In genomic region chr2:125696219-125696618, GRCm38 (mm10) we compare ENCODE assay signal across 10 mouse cellular contexts. TPM values are rescaled to one million over a fixed set of nuclear protein-coding genes. Genes with fewer than 3 reads are reported as not detected.
A peak's percentile ranks its signal among the peaks of the same experiment; 100 is the strongest.
DNase-seq lines count a peak whose midpoint lies in the region; ATAC-seq lines count a peak whose summit lies in the region.
"Had no signal": no experiment of that assay in that cellular context is flagged by ENCODE, and none has a peak within 500 bp of the region (broad histone marks: within the 10 kb centered on the region; RNA-seq: fewer than 3 reads in every experiment).

No protein-coding gene starts in this region.

- peak; percentile 96 for DNase-seq in heart, adult 11 months
- no peak for DNase-seq in heart, postnatal 25 days (ENCODE audit: low spot score)
- peak; percentile 26 for DNase-seq in Muller cell, postnatal 12 days (ENCODE audit: inconsistent ontology term)
- DNase-seq in kidney, postnatal 4 days = peak; percentile 41 to 64
- DNase-seq in urinary bladder, postnatal 14 days (ENCODE audit: low spot score) = no peak
- DNase-seq in right cerebral cortex, postnatal 25 days = no peak
- no peak for DNase-seq in B cell, adult 2 months

- 61% methylated on average over 2 of the region's 2 CpGs for WGBS in heart, embryonic 12.5 days

- 0 out of 2 replicates have a peak overlapping the region, but pooled peaks have one; percentile 27 for H3K27ac ChIP-seq in heart, embryonic 12.5 days (ENCODE audit: poor library complexity, severe bottlenecking)
- H3K27ac ChIP-seq: midbrain, embryonic 10.5 days had no signal

- H3K4me1 ChIP-seq in heart, embryonic 12.5 days (replicated peaks) = 0 out of 2 replicates have a peak, but pooled peaks cover 8% of the 10 kb centered on the region

- no peak overlapping the region for H3K4me3 ChIP-seq in heart, embryonic 12.5 days
- H3K4me3 ChIP-seq: midbrain, embryonic 10.5 days had no signal

- ATAC-seq in heart, embryonic 12.5 days (ENCODE audit: insufficient number of reproducible peaks, low FRiP score) = no peak

- H3K27me3 ChIP-seq in heart, embryonic 12.5 days (replicated peaks) = no peaks in the 10 kb centered on the region
- H3K27me3 ChIP-seq: CH12.LX had no signal

- intact Hi-C loops in heart, postnatal 25 days (cut with DNase I) = no loop called here

- no peak overlapping the region for H3K9ac ChIP-seq in heart, embryonic 12.5 days

- no peak overlapping the region for H3K4me2 ChIP-seq in heart, embryonic 12.5 days

- no peaks in the 10 kb centered on the region for H3K36me3 ChIP-seq in heart, embryonic 12.5 days
- H3K36me3 ChIP-seq: midbrain, embryonic 10.5 days had no signal

- no peaks in the 10 kb centered on the region for H3K9me3 ChIP-seq in heart, embryonic 12.5 days (replicated peaks)
- H3K9me3 ChIP-seq: midbrain, embryonic 10.5 days had no signal

RNA-seq across cellular contexts. Expression of gene Eid1, which starts 23.3 kb away (rescaled TPM):
- 10 to 100 TPM; 51.3 to 55.2 TPM for total RNA-seq in heart, postnatal 25 days (2021)
- polyA plus RNA-seq in heart, embryonic 12.5 days (2016; fragmentation: Nextera tagmentation; extraction: Ambion mirVana) = 216 and 224 TPM in 2 replicates

RNA-seq across cellular contexts. Expression of gene Shc4, which starts 27.7 kb away (rescaled TPM):
- total RNA-seq in heart, postnatal 25 days (2021) = under 1 TPM; 0.42 to 0.49 TPM
- 1.2 and 1.6 TPM in 2 replicates for polyA plus RNA-seq in heart, embryonic 12.5 days (2016; fragmentation: Nextera tagmentation; extraction: Ambion mirVana)

Comparison
In these comparisons a context has a peak if more than half of its experiments do, and no peak if none do; other contexts are left out.
1. DNase-seq: peak in heart, adult 11 months (single experiment), Muller cell, postnatal 12 days (single experiment) and kidney, postnatal 4 days (2 of 2); none in heart, postnatal 25 days (single experiment), urinary bladder, postnatal 14 days (single experiment), right cerebral cortex, postnatal 25 days (single experiment) and B cell, adult 2 months (0 of 2).